Mouse (Mus musculus) erythroblast, embryonic 14.5 days (primary cell): ENCODE measurements around the gene Tpbg.

Experiments
- GATA1 ChIP-seq: IDR thresholded peaks from 2 replicates; pipeline ENCODE4 v1.6.1; 2012; ENCODE audit warnings: low read length, inconsistent platforms, mixed read lengths
- TAL1 ChIP-seq: IDR thresholded peaks from 3 replicates; pipeline ENCODE4 v1.6.1; 2012; ENCODE audit warnings: low read length, inconsistent platforms, mixed read lengths

- TF ChIP-seq GATA1 (no peak), TAL1 (no peak)
Observed at GRCm38 (mm10) chr9:85843031-85843890, 1.1 kb downstream of the Tpbg start.
